Mouse (Mus musculus) myocyte (in vitro differentiated cells): ENCODE results near the gene Rab33b. TPM values are rescaled to one million over a fixed set of nuclear protein-coding genes. Genes with fewer than 3 reads are reported as not detected.

Source experiments
- H3K27me3 ChIP-seq: one replicate; pipeline ENCODE4 v1.6.1; 2011; ENCODE audit not compliant: control insufficient read depth, insufficient read depth, insufficient read length
- H3K36me3 ChIP-seq: one replicate; pipeline ENCODE4 v1.6.1; 2011; ENCODE audit not compliant: control insufficient read depth, insufficient read depth
- H3K4me2 ChIP-seq: one replicate; pipeline ENCODE4 v1.6.1; 2011; ENCODE audit warnings: low read depth, control low read depth
- H3K4me3 ChIP-seq: one replicate; pipeline ENCODE4 v1.5.1; 2011; ENCODE audit warnings: mild to moderate bottlenecking, control low read depth, moderate library complexity
- H3K79me2 ChIP-seq: one replicate; pipeline ENCODE4 v1.6.1; 2011; ENCODE audit not compliant: control insufficient read depth, insufficient read depth
- H3ac ChIP-seq: one replicate; pipeline ENCODE4 v1.6.1; 2011; ENCODE audit not compliant: control insufficient read depth, insufficient read length
- CEBPB ChIP-seq: IDR thresholded peaks from 2 replicates; pipeline ENCODE4 v1.6.1; 2011; ENCODE audit warnings: mild to moderate bottlenecking, moderate library complexity; ENCODE audit not compliant: poor library complexity, insufficient read depth, severe bottlenecking
- E2F4 ChIP-seq: IDR thresholded peaks from one replicate; pipeline ENCODE4 v1.6.1; 2011; ENCODE audit warnings: mild to moderate bottlenecking, control low read depth, moderate library complexity; ENCODE audit not compliant: insufficient read depth
- MAX ChIP-seq: IDR thresholded peaks from one replicate; pipeline ENCODE4 v1.6.1; 2011; ENCODE audit warnings: low read depth, mild to moderate bottlenecking, control low read depth
- MYOD1 ChIP-seq, 3 experiments: IDR thresholded peaks; one replicate each; pipeline ENCODE4 v1.6.1; 2011; ENCODE audit warnings: control low read depth in 2 of 3, low read depth in 2 of 3, mild to moderate bottlenecking in 2 of 3, moderate library complexity in 1 of 3; ENCODE audit not compliant: insufficient read length in 2 of 3, control insufficient read depth in 1 of 3
- MYOG ChIP-seq, 3 experiments: IDR thresholded peaks; one replicate each; pipeline ENCODE4 v1.6.1; 2011; ENCODE audit warnings: control low read depth in 2 of 3, low read depth in 2 of 3, mild to moderate bottlenecking in 2 of 3; ENCODE audit not compliant: insufficient read length in 2 of 3, control insufficient read depth in 1 of 3, insufficient read depth in 1 of 3
- POLR2A ChIP-seq: IDR thresholded peaks from one replicate; pipeline ENCODE4 v1.6.1; 2011; ENCODE audit warnings: low read depth, mild to moderate bottlenecking, control low read depth, moderate library complexity; ENCODE audit not compliant: insufficient read length
- POLR2AphosphoS2 ChIP-seq: IDR thresholded peaks from one replicate; pipeline ENCODE4 v1.6.1; 2011; ENCODE audit warnings: low read depth, control low read depth; ENCODE audit not compliant: insufficient read length
- REST ChIP-seq: IDR thresholded peaks from one replicate; pipeline ENCODE4 v1.6.1; 2011; ENCODE audit warnings: mild to moderate bottlenecking, control low read depth, moderate library complexity; ENCODE audit not compliant: insufficient read depth, insufficient read length
- SRF ChIP-seq: IDR thresholded peaks from one replicate; pipeline ENCODE4 v1.6.1; 2011; ENCODE audit warnings: low read depth; ENCODE audit not compliant: control insufficient read depth, insufficient read length
- TCF12 ChIP-seq: IDR thresholded peaks from one replicate; pipeline ENCODE4 v1.6.1; 2011; ENCODE audit warnings: mild to moderate bottlenecking, control low read depth; ENCODE audit not compliant: poor library complexity, insufficient read depth, severe bottlenecking
- TCF3 ChIP-seq: IDR thresholded peaks from one replicate; pipeline ENCODE4 v1.6.1; 2011; ENCODE audit warnings: low read depth, control low read depth; ENCODE audit not compliant: insufficient read length
- USF1 ChIP-seq: IDR thresholded peaks from one replicate; pipeline ENCODE4 v1.6.1; 2011; ENCODE audit warnings: low read depth, mild to moderate bottlenecking, control low read depth, moderate library complexity
- polyA plus RNA-seq: library from polyadenylated mRNA; unstranded; fragments of >200 nt; fragmentation: generic; extraction: Trizol; gene quantifications from one replicate; pipeline ENCODE4 v1.2.1, GENCODE M21; 2012; ENCODE audit warnings: missing spikeins

Gene Rab33b
- polyA plus RNA-seq, 1 experiment: 8.0 TPM

DNA sequence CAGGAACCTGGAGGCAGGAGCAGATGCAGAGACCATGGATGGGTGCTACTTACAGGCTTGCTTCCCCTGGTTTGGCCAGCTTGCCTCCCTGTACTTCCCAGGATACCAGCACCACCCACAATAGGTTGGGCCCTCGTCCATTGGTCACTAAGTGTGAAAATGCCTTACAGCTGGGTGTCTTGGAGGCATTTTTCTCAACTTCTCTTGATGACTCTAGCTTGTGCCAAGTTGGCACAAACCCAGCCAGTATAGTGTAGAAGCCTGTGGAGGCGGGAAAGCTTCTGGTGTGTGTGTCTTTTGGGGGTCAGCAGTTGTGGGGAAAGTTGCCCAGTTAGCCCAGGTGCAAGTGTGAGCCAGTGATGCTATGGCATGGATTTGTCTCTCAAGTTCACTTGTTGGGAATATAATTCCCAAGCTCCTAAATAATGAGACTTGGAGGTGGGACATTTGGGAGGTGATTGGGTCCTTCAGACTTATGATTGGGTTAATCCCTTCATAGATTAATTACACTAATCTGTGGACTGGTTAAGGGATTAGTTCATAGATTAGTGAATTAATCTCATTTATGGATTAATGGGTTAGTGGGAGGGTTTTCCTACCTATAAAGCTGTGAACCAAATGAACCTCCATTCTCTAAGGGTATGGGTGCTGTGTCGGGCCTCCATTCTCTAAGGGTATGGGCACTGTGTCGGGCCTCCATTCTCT is 2.9 kb downstream of the Rab33b start:
- no peak for TF ChIP-seq MYOG (IDR thresholded peaks at IDR 0.05; ENCODE audit: control insufficient read depth in 1 of 3, insufficient read depth in 1 of 3, insufficient read length in 2 of 3, low read depth in 2 of 3)
- no peak for TF ChIP-seq SRF
- TF ChIP-seq MAX: no peak
- Histone ChIP-seq H3K36me3 (no peaks in the 10 kb centered on the region), H3K4me3 (no peak overlapping the region), H3ac (no peak overlapping the region), H3K4me2 (no peak overlapping the region), H3K27me3 (no peaks in the 10 kb centered on the region), H3K79me2 (peaks cover 48% of the 10 kb centered on the region)

GRCm38 (mm10) chr3:51490088-51490753 is 6.5 kb downstream of the Rab33b start:
- no peak for TF ChIP-seq MYOD1 (IDR thresholded peaks at IDR 0.05; ENCODE audit: control insufficient read depth in 1 of 3, insufficient read length in 2 of 3, low read depth in 2 of 3)
- no peak for TF ChIP-seq POLR2A
- no peak for TF ChIP-seq SRF
- no peak for TF ChIP-seq MYOG (IDR thresholded peaks at IDR 0.05; ENCODE audit: control insufficient read depth in 1 of 3, insufficient read depth in 1 of 3, insufficient read length in 2 of 3, low read depth in 2 of 3)
- TF ChIP-seq CEBPB: no peak
- no peak for TF ChIP-seq MAX
- no peak for TF ChIP-seq TCF3
- no peak for TF ChIP-seq REST
- no peak for TF ChIP-seq POLR2AphosphoS2
- no peak for TF ChIP-seq E2F4
- no peak for TF ChIP-seq TCF12
- no peak for TF ChIP-seq USF1
- H3K4me2 ChIP-seq: no peak overlapping the region
- H3K27me3 ChIP-seq: no peaks in the 10 kb centered on the region
- no peak overlapping the region for H3ac ChIP-seq
- peaks cover 7% of the 10 kb centered on the region for H3K36me3 ChIP-seq
- peaks cover 39% of the 10 kb centered on the region for H3K79me2 ChIP-seq
- H3K4me3 ChIP-seq: no peak overlapping the region

DNA sequence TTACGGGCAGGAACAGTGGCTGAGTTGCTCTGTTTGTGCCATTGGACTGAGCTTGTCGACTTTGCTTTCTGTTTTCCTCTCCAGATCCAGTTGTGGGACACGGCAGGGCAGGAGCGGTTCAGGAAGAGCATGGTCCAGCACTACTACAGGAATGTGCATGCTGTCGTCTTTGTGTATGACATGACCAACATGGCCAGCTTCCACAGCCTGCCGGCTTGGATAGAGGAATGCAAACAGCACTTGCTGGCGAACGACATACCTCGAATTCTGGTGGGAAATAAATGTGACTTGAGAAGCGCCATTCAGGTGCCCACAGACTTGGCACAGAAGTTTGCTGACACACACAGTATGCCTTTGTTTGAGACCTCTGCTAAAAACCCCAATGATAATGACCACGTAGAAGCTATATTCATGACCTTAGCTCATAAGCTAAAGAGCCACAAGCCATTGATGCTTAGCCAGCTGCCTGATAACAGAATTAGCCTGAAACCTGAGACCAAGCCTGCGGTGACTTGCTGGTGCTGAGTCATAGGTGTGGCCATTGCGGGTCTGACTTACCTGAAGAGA is 9.6 kb downstream of the Rab33b start:
- Histone ChIP-seq H3K36me3 (peaks cover 7% of the 10 kb centered on the region), H3K79me2 (peaks cover 14% of the 10 kb centered on the region), H3K4me3 (no peak overlapping the region), H3K4me2 (no peak overlapping the region), H3K27me3 (no peaks in the 10 kb centered on the region), H3ac (no peak overlapping the region)
- TF ChIP-seq MYOG (IDR thresholded peaks at IDR 0.05; ENCODE audit: control insufficient read depth in 1 of 3, insufficient read depth in 1 of 3, insufficient read length in 2 of 3, low read depth in 2 of 3): peak in 1 of 3 experiments; percentile 46
- TF ChIP-seq MYOD1 (IDR thresholded peaks at IDR 0.05; ENCODE audit: control insufficient read depth in 1 of 3, insufficient read length in 2 of 3, low read depth in 2 of 3): peak in 1 of 3 experiments; percentile 25
- no peak for TF ChIP-seq MAX

DNA sequence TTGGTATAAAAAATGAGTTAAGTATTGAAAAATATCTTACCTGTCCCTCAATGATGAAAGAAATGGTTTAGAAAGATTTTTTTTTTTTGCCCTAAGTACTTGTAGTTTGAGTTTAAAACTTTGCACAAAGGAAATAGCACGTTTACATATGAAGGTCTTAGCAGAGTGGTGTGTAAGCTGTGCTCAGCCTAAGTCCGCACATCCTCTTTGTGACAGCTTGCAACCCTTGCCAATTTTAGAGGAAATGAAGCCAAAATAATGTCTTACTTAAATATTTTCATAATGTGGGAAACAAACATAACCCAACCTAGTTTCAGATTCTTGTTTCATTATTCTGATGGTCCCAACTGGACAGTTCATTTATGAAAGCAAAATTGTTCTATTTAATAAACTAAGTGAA is 10.7 kb downstream of the Rab33b start:
- H3K79me2 ChIP-seq: peaks cover 7% of the 10 kb centered on the region
- no peak overlapping the region for H3K4me2 ChIP-seq
- no peak for TF ChIP-seq MYOD1 (IDR thresholded peaks at IDR 0.05; ENCODE audit: control insufficient read depth in 1 of 3, insufficient read length in 2 of 3, low read depth in 2 of 3)
- TF ChIP-seq CEBPB: no peak
- TF ChIP-seq MYOG (IDR thresholded peaks at IDR 0.05; ENCODE audit: control insufficient read depth in 1 of 3, insufficient read depth in 1 of 3, insufficient read length in 2 of 3, low read depth in 2 of 3): no peak
- TF ChIP-seq USF1: no peak
- no peak for TF ChIP-seq POLR2AphosphoS2
- no peak for TF ChIP-seq TCF3
- TF ChIP-seq MAX: no peak
- no peak for TF ChIP-seq E2F4
- TF ChIP-seq SRF: no peak
- TF ChIP-seq POLR2A: no peak
- TF ChIP-seq TCF12: no peak
- TF ChIP-seq REST: no peak
- no peak overlapping the region for H3ac ChIP-seq
- H3K4me3 ChIP-seq: no peak overlapping the region
- H3K36me3 ChIP-seq: peaks cover 7% of the 10 kb centered on the region
- H3K27me3 ChIP-seq: no peaks in the 10 kb centered on the region

GRCm38 (mm10) chr3:51495646-51496045 is 11.9 kb downstream of the Rab33b start:
- peaks cover 7% of the 10 kb centered on the region for H3K36me3 ChIP-seq
- H3K27me3 ChIP-seq: no peaks in the 10 kb centered on the region
- no peak overlapping the region for H3K4me2 ChIP-seq
- TF ChIP-seq POLR2AphosphoS2: no peak
- H3K79me2 ChIP-seq: no peaks in the 10 kb centered on the region
- no peak overlapping the region for H3K4me3 ChIP-seq
- H3ac ChIP-seq: no peak overlapping the region
